Mouse (Mus musculus): Measurements from ENCODE around the gene Trpm1. TPM values are rescaled to one million over a fixed set of nuclear protein-coding genes. Genes with fewer than 3 reads are reported as not detected.

Trpm1 gene
- polyA plus RNA-seq, 1 experiment from 2014 or later, result not detected

GRCm38 (mm10) chr7:64179310-64179709 is 25.7 kb downstream of the Trpm1 start:
- H3K36me3 ChIP-seq, result no peaks in the 10 kb centered on the region
- H3K4me3 ChIP-seq, result no peak overlapping the region
- no peak overlapping the region for H3K4me2 ChIP-seq
- no peaks in the 10 kb centered on the region for H3K9me3 ChIP-seq (replicated peaks)
- no peaks in the 10 kb centered on the region for H3K4me1 ChIP-seq
- no peak for ATAC-seq
- WGBS (ENCODE audit: insufficient replicate concordance), result 81% methylated on average over 4 of the region's 4 CpGs
- no peak overlapping the region for H3K9ac ChIP-seq
- H3K27me3 ChIP-seq (replicated peaks), result no peaks in the 10 kb centered on the region
- H3K27ac ChIP-seq, result no peak overlapping the region

- Histone ChIP-seq H3K9ac (no peak overlapping the region), H3K27ac (no peak overlapping the region), H3K36me3 (no peaks in the 10 kb centered on the region), H3K27me3 (replicated peaks) (no peaks in the 10 kb centered on the region), H3K9me3 (replicated peaks) (no peaks in the 10 kb centered on the region), H3K4me3 (no peak overlapping the region), H3K4me2 (no peak overlapping the region), H3K4me1 (no peaks in the 10 kb centered on the region)
- WGBS (ENCODE audit: insufficient replicate concordance), result 47% methylated on average over 10 of the region's 10 CpGs
- no peak for ATAC-seq
These were observed 31.7 kb downstream of the Trpm1 start for GRCm38 (mm10) chr7:64185203-64185931.

- whole genome bisulfite sequencing (ENCODE audit: insufficient replicate concordance), result 61% methylated on average over 3 of the region's 3 CpGs
- Histone ChIP-seq H3K36me3 (no peaks in the 10 kb centered on the region), H3K9me3 (replicated peaks) (no peaks in the 10 kb centered on the region), H3K4me3 (no peak overlapping the region), H3K4me2 (no peak overlapping the region), H3K9ac (no peak overlapping the region), H3K4me1 (no peaks in the 10 kb centered on the region), H3K27me3 (replicated peaks) (no peaks in the 10 kb centered on the region), H3K27ac (no peak overlapping the region)
- no peak for ATAC-seq
These were observed 32.3 kb downstream of the Trpm1 start for GRCm38 (mm10) chr7:64185932-64186312.

- no peak overlapping the region for H3K27ac ChIP-seq
These were observed 38.8 kb downstream of the Trpm1 start for GRCm38 (mm10) chr7:64192261-64192943.

GRCm38 (mm10) chr7:64193476-64193875 is 39.8 kb downstream of the Trpm1 start:
- H3K4me3 ChIP-seq, result no peak overlapping the region
- H3K27ac ChIP-seq, result no peak overlapping the region
- no peak overlapping the region for H3K4me2 ChIP-seq
- no peaks in the 10 kb centered on the region for H3K27me3 ChIP-seq (replicated peaks)
- no peaks in the 10 kb centered on the region for H3K36me3 ChIP-seq
- WGBS (ENCODE audit: insufficient replicate concordance), result 57% methylated on average over 5 of the region's 5 CpGs
- H3K9me3 ChIP-seq (replicated peaks), result no peaks in the 10 kb centered on the region
- H3K4me1 ChIP-seq, result peaks cover 4% of the 10 kb centered on the region; the same call in 1 of the 2 replicates
- no peak for ATAC-seq
- no peak overlapping the region for H3K9ac ChIP-seq

More at GRCm38 (mm10) chr7:64192261-64192943, 38.8 kb downstream of the Trpm1 start:
- no peak for ATAC-seq
- no peaks in the 10 kb centered on the region for H3K36me3 ChIP-seq
- peaks cover 4% of the 10 kb centered on the region; the same call in 1 of the 2 replicates for H3K4me1 ChIP-seq
- H3K4me3 ChIP-seq, result no peak overlapping the region
- WGBS (ENCODE audit: insufficient replicate concordance), result 50% methylated on average over 14 of the region's 14 CpGs
- no peak overlapping the region for H3K4me2 ChIP-seq
- no peaks in the 10 kb centered on the region for H3K27me3 ChIP-seq (replicated peaks)
- H3K9ac ChIP-seq, result no peak overlapping the region
- H3K9me3 ChIP-seq (replicated peaks), result no peaks in the 10 kb centered on the region

- no peak for ATAC-seq
- Histone ChIP-seq H3K4me3 (no peak overlapping the region), H3K9me3 (replicated peaks) (no peaks in the 10 kb centered on the region), H3K9ac (no peak overlapping the region), H3K36me3 (no peaks in the 10 kb centered on the region), H3K27ac (no peak overlapping the region), H3K27me3 (replicated peaks) (no peaks in the 10 kb centered on the region), H3K4me1 (peaks cover 4% of the 10 kb centered on the region; the same call in 1 of the 2 replicates), H3K4me2 (no peak overlapping the region)
- 41% methylated on average over 3 of the region's 3 CpGs for WGBS (ENCODE audit: insufficient replicate concordance)
These were observed 42.5 kb downstream of the Trpm1 start for GRCm38 (mm10) chr7:64196114-64196513.

GRCm38 (mm10) chr7:64208700-64209099 is 55.1 kb downstream of the Trpm1 start:
- H3K27ac ChIP-seq, result no peak overlapping the region

GRCm38 (mm10) chr7:64212870-64213269 is 59.2 kb downstream of the Trpm1 start:
- Histone ChIP-seq H3K4me3 (no peak overlapping the region), H3K4me1 (no peaks in the 10 kb centered on the region), H3K9me3 (replicated peaks) (no peaks in the 10 kb centered on the region), H3K36me3 (no peaks in the 10 kb centered on the region), H3K4me2 (no peak overlapping the region), H3K27ac (no peak overlapping the region), H3K9ac (no peak overlapping the region), H3K27me3 (replicated peaks) (no peaks in the 10 kb centered on the region)
- 78% methylated on average over 4 of the region's 4 CpGs for WGBS (ENCODE audit: insufficient replicate concordance)
- no peak for ATAC-seq

More at GRCm38 (mm10) chr7:64208700-64209099, 55.1 kb downstream of the Trpm1 start:
- Histone ChIP-seq H3K4me1 (no peaks in the 10 kb centered on the region), H3K27me3 (replicated peaks) (no peaks in the 10 kb centered on the region), H3K4me3 (no peak overlapping the region), H3K4me2 (no peak overlapping the region), H3K36me3 (no peaks in the 10 kb centered on the region), H3K9ac (no peak overlapping the region), H3K9me3 (replicated peaks) (no peaks in the 10 kb centered on the region)
- WGBS (ENCODE audit: insufficient replicate concordance), result 55% methylated on average over 5 of the region's 5 CpGs
- ATAC-seq, result no peak

GRCm38 (mm10) chr7:64214066-64214465 is 60.4 kb downstream of the Trpm1 start:
- H3K9me3 ChIP-seq (replicated peaks), result no peaks in the 10 kb centered on the region
- no peak overlapping the region for H3K27ac ChIP-seq
- WGBS (ENCODE audit: insufficient replicate concordance), result 50% methylated on average over 4 of the region's 4 CpGs
- no peak overlapping the region for H3K9ac ChIP-seq
- no peak for ATAC-seq
- H3K27me3 ChIP-seq (replicated peaks), result no peaks in the 10 kb centered on the region
- no peak overlapping the region for H3K4me2 ChIP-seq
- H3K36me3 ChIP-seq, result no peaks in the 10 kb centered on the region
- no peak overlapping the region for H3K4me3 ChIP-seq
- no peaks in the 10 kb centered on the region for H3K4me1 ChIP-seq

GRCm38 (mm10) chr7:64215613-64216012 is 62.0 kb downstream of the Trpm1 start:
- H3K9me3 ChIP-seq (replicated peaks), result no peaks in the 10 kb centered on the region
- ATAC-seq, result no peak
- no peak overlapping the region for H3K27ac ChIP-seq
- no peak overlapping the region for H3K9ac ChIP-seq
- WGBS (ENCODE audit: insufficient replicate concordance), result 58% methylated on average over 4 of the region's 4 CpGs
- no peaks in the 10 kb centered on the region for H3K4me1 ChIP-seq
- H3K4me2 ChIP-seq, result no peak overlapping the region
- no peaks in the 10 kb centered on the region for H3K36me3 ChIP-seq
- no peaks in the 10 kb centered on the region for H3K27me3 ChIP-seq (replicated peaks)
- no peak overlapping the region for H3K4me3 ChIP-seq

GRCm38 (mm10) chr7:64217428-64217827 is 63.8 kb downstream of the Trpm1 start:
- Histone ChIP-seq H3K4me2 (no peak overlapping the region), H3K4me3 (no peak overlapping the region), H3K9me3 (replicated peaks) (no peaks in the 10 kb centered on the region), H3K27ac (no peak overlapping the region), H3K9ac (no peak overlapping the region), H3K36me3 (no peaks in the 10 kb centered on the region), H3K4me1 (no peaks in the 10 kb centered on the region), H3K27me3 (replicated peaks) (no peaks in the 10 kb centered on the region)
- WGBS (ENCODE audit: insufficient replicate concordance), result 56% methylated on average over 7 of the region's 7 CpGs
- no peak for ATAC-seq

GRCm38 (mm10) chr7:64219765-64220164 is 66.1 kb downstream of the Trpm1 start:
- WGBS (ENCODE audit: insufficient replicate concordance), result 62% methylated on average over 7 of the region's 7 CpGs
- Histone ChIP-seq H3K9me3 (replicated peaks) (no peaks in the 10 kb centered on the region), H3K4me3 (no peak overlapping the region), H3K4me2 (no peak overlapping the region), H3K9ac (no peak overlapping the region), H3K4me1 (no peaks in the 10 kb centered on the region), H3K27me3 (replicated peaks) (no peaks in the 10 kb centered on the region), H3K36me3 (no peaks in the 10 kb centered on the region), H3K27ac (no peak overlapping the region)
- no peak for ATAC-seq

All from liver, embryonic 12.5 days (tissue).